Mouse (Mus musculus) retina, embryonic 14.5 days (tissue): Measurements from ENCODE around the gene Msantd3.

Experiments
- DNase-seq: peaks from one replicate; pipeline ENCODE4 v3.0.0-alpha.2; 2015; ENCODE audit warnings: low spot score

The Msantd3 gene

DNA sequence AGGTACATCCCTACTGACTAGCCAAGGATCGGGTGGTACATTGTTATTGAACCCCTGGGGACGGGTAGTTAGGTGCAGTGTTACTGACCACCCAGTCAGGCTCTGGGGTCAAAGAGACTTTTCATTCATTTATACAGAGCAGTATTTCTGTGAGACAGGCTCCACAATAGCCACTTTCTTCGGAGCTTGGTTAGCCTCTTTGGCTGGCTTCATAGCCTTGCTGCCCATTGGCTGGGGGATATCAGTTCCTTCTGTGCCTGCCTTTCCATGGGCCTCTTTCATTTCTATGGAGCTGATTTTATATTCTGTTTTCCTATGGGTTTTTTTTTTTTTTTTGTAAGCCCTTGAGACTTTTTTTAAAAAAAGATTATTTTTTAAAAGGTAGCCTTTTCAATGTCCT lies 65.9 kb downstream of the Msantd3 start:
- no peak for DNase-seq

DNA sequence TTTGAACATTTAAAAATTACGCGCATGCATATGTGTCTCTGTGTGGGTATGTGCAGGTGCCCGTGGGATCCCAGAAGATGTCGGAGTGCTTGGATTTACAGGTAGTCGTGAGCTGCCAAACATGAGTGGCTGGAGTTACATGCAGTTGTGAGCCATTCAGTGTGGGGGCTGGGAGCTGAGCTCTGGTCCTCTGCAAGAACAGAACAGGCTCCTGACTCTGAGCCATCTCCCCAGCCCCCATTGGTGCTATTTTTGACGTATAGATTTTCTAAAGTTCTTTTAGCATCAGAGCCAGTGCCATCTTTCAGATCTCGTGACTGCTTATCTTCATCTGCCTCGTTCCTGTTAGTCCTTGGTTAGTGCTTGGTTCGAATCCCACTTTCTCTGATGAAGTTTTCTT lies 69.8 kb downstream of the Msantd3 start:
- DNase-seq, result no peak

DNA sequence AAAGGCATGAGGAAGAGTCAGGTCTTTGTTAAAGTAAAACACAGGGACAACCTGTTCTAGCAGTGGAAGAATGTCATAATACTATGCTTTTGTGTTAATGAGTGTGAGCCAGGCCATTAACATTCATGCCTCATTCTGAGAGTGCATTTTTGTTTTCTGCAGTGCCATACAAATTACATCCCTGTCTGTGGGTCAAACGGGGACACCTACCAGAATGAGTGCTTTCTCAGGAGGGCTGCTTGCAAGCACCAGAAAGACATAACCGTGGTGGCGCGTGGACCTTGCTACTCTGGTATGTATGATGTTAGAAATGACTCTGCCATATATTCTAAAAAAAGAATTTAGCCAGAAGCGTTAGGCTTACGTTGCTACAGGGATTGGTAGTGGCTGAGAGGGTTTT lies 70.5 kb downstream of the Msantd3 start:
- DNase-seq, result no peak
